Mouse (Mus musculus): ENCODE data around the gene Col16a1. TPM values are rescaled to one million over a fixed set of nuclear protein-coding genes. Genes with fewer than 3 reads are reported as not detected.

Col16a1 gene
- polyA plus RNA-seq, 1 experiment from 2014 or later, result 8.2 TPM

GRCm38 (mm10) chr4:130063191-130063590, 15.6 kb downstream of the Col16a1 start:
- no peak overlapping the region for H3K4me2 ChIP-seq (ENCODE audit: low read depth, severe bottlenecking)
- H3K27me3 ChIP-seq (ENCODE audit: control insufficient read depth, insufficient read depth, low read length), result no peaks in the 10 kb centered on the region
- H3K4me1 ChIP-seq (ENCODE audit: control insufficient read depth, insufficient read depth, low read length), result 0 out of 2 replicates have a peak, but pooled peaks cover 2% of the 10 kb centered on the region
- no peak overlapping the region for H3K27ac ChIP-seq (replicated peaks; ENCODE audit: low read depth, low read length)
- no peaks in the 10 kb centered on the region for H3K36me3 ChIP-seq (ENCODE audit: control insufficient read depth, insufficient read depth, low read length)
- ATAC-seq (ENCODE audit: insufficient number of reproducible peaks, low FRiP score, low TSS enrichment, low read depth) (no peak), DNase-seq (ENCODE audit: low spot score) (no peak)
- no peak overlapping the region for H3K9ac ChIP-seq (ENCODE audit: low read length)
- no peak overlapping the region for H3K4me3 ChIP-seq (ENCODE audit: low read depth, low read length)
- WGBS, result 50% methylated on average over 7 of the region's 7 CpGs
- H3K9me3 ChIP-seq (ENCODE audit: control insufficient read depth, low read length), result no peaks in the 10 kb centered on the region

- 0 out of 2 replicates have a peak, but pooled peaks cover 2% of the 10 kb centered on the region for H3K4me1 ChIP-seq (ENCODE audit: control insufficient read depth, insufficient read depth, low read length)
- WGBS, result 9% methylated on average over 8 of the region's 8 CpGs
- no peak overlapping the region for H3K27ac ChIP-seq (replicated peaks; ENCODE audit: low read depth, low read length)
- H3K9me3 ChIP-seq (ENCODE audit: control insufficient read depth, low read length), result no peaks in the 10 kb centered on the region
- H3K4me3 ChIP-seq (ENCODE audit: low read depth, low read length), result no peak overlapping the region
- peak; percentile 50 for DNase-seq (ENCODE audit: low spot score)
- no peak overlapping the region for H3K4me2 ChIP-seq (ENCODE audit: low read depth, severe bottlenecking)
- H3K9ac ChIP-seq (ENCODE audit: low read length), result no peak overlapping the region
- no peaks in the 10 kb centered on the region for H3K27me3 ChIP-seq (ENCODE audit: control insufficient read depth, insufficient read depth, low read length)
- H3K36me3 ChIP-seq (ENCODE audit: control insufficient read depth, insufficient read depth, low read length), result no peaks in the 10 kb centered on the region
- ATAC-seq (ENCODE audit: insufficient number of reproducible peaks, low FRiP score, low TSS enrichment, low read depth), result no peak
These were observed 19.2 kb downstream of the Col16a1 start for GRCm38 (mm10) chr4:130066816-130067215.

- no peak overlapping the region for H3K27ac ChIP-seq (replicated peaks; ENCODE audit: low read depth, low read length)
- no peak for DNase-seq (ENCODE audit: low spot score)
- H3K36me3 ChIP-seq (ENCODE audit: control insufficient read depth, insufficient read depth, low read length), result no peaks in the 10 kb centered on the region
- H3K4me1 ChIP-seq (ENCODE audit: control insufficient read depth, insufficient read depth, low read length), result no peaks in the 10 kb centered on the region
- 77% methylated on average over 3 of the region's 3 CpGs for WGBS
- no peak for ATAC-seq (ENCODE audit: insufficient number of reproducible peaks, low FRiP score, low TSS enrichment, low read depth)
- H3K27me3 ChIP-seq (ENCODE audit: control insufficient read depth, insufficient read depth, low read length), result no peaks in the 10 kb centered on the region
- no peak overlapping the region for H3K4me3 ChIP-seq (ENCODE audit: low read depth, low read length)
- no peak overlapping the region for H3K4me2 ChIP-seq (ENCODE audit: low read depth, severe bottlenecking)
- H3K9ac ChIP-seq (ENCODE audit: low read length), result no peak overlapping the region
- no peaks in the 10 kb centered on the region for H3K9me3 ChIP-seq (ENCODE audit: control insufficient read depth, low read length)
These were observed 22.9 kb downstream of the Col16a1 start for GRCm38 (mm10) chr4:130070523-130070922.

- no peak overlapping the region for H3K9ac ChIP-seq (ENCODE audit: low read length)
- WGBS, result 94% methylated on average over 2 of the region's 2 CpGs
- DNase-seq (ENCODE audit: low spot score) (no peak), ATAC-seq (ENCODE audit: insufficient number of reproducible peaks, low FRiP score, low TSS enrichment, low read depth) (no peak)
- H3K36me3 ChIP-seq (ENCODE audit: control insufficient read depth, insufficient read depth, low read length), result no peaks in the 10 kb centered on the region
- no peak overlapping the region for H3K4me3 ChIP-seq (ENCODE audit: low read depth, low read length)
- no peaks in the 10 kb centered on the region for H3K4me1 ChIP-seq (ENCODE audit: control insufficient read depth, insufficient read depth, low read length)
- H3K9me3 ChIP-seq (ENCODE audit: control insufficient read depth, low read length), result no peaks in the 10 kb centered on the region
- no peaks in the 10 kb centered on the region for H3K27me3 ChIP-seq (ENCODE audit: control insufficient read depth, insufficient read depth, low read length)
- no peak overlapping the region for H3K4me2 ChIP-seq (ENCODE audit: low read depth, severe bottlenecking)
- no peak overlapping the region for H3K27ac ChIP-seq (replicated peaks; ENCODE audit: low read depth, low read length)
These were observed 24.1 kb downstream of the Col16a1 start for GRCm38 (mm10) chr4:130071758-130072157.

- H3K36me3 ChIP-seq (ENCODE audit: control insufficient read depth, insufficient read depth, low read length), result no peaks in the 10 kb centered on the region
- H3K4me2 ChIP-seq (ENCODE audit: low read depth, severe bottlenecking), result no peak overlapping the region
- no peak for ATAC-seq (ENCODE audit: insufficient number of reproducible peaks, low FRiP score, low TSS enrichment, low read depth)
- no peak for DNase-seq (ENCODE audit: low spot score)
- no peak overlapping the region for H3K4me3 ChIP-seq (ENCODE audit: low read depth, low read length)
- 0 out of 2 replicates have a peak, but pooled peaks cover 7% of the 10 kb centered on the region for H3K27me3 ChIP-seq (ENCODE audit: control insufficient read depth, insufficient read depth, low read length)
- H3K4me1 ChIP-seq (ENCODE audit: control insufficient read depth, insufficient read depth, low read length), result no peaks in the 10 kb centered on the region
- H3K9me3 ChIP-seq (ENCODE audit: control insufficient read depth, low read length), result no peaks in the 10 kb centered on the region
- no peak overlapping the region for H3K9ac ChIP-seq (ENCODE audit: low read length)
- H3K27ac ChIP-seq (replicated peaks; ENCODE audit: low read depth, low read length), result no peak overlapping the region
- 82% methylated on average over 4 of the region's 4 CpGs for WGBS
These were observed 25.7 kb downstream of the Col16a1 start for GRCm38 (mm10) chr4:130073367-130073766.

- whole genome bisulfite sequencing, result 73% methylated on average over 17 of the region's 17 CpGs
These were observed 27.3 kb downstream of the Col16a1 start for GRCm38 (mm10) chr4:130074761-130075515.

GRCm38 (mm10) chr4:130076856-130077255, 29.2 kb downstream of the Col16a1 start:
- no peak for ATAC-seq (ENCODE audit: insufficient number of reproducible peaks, low FRiP score, low TSS enrichment, low read depth)
- Histone ChIP-seq H3K4me2 (ENCODE audit: low read depth, severe bottlenecking) (no peak overlapping the region), H3K4me3 (ENCODE audit: low read depth, low read length) (no peak overlapping the region), H3K36me3 (ENCODE audit: control insufficient read depth, insufficient read depth, low read length) (no peaks in the 10 kb centered on the region), H3K27ac (replicated peaks; ENCODE audit: low read depth, low read length) (no peak overlapping the region), H3K9me3 (ENCODE audit: control insufficient read depth, low read length) (no peaks in the 10 kb centered on the region), H3K27me3 (ENCODE audit: control insufficient read depth, insufficient read depth, low read length) (0 out of 2 replicates have a peak, but pooled peaks cover 9% of the 10 kb centered on the region), H3K9ac (ENCODE audit: low read length) (no peak overlapping the region), H3K4me1 (ENCODE audit: control insufficient read depth, insufficient read depth, low read length) (no peaks in the 10 kb centered on the region)
- 58% methylated on average over 8 of the region's 8 CpGs for WGBS
- no peak for DNase-seq (ENCODE audit: low spot score)

More at GRCm38 (mm10) chr4:130074761-130075515, 27.3 kb downstream of the Col16a1 start:
- H3K4me1 ChIP-seq (ENCODE audit: control insufficient read depth, insufficient read depth, low read length), result no peaks in the 10 kb centered on the region
- 0 out of 2 replicates have a peak, but pooled peaks cover 9% of the 10 kb centered on the region for H3K27me3 ChIP-seq (ENCODE audit: control insufficient read depth, insufficient read depth, low read length)
- ATAC-seq (ENCODE audit: insufficient number of reproducible peaks, low FRiP score, low TSS enrichment, low read depth) (no peak), DNase-seq (ENCODE audit: low spot score) (no peak)
- H3K9me3 ChIP-seq (ENCODE audit: control insufficient read depth, low read length), result no peaks in the 10 kb centered on the region
- no peak overlapping the region for H3K9ac ChIP-seq (ENCODE audit: low read length)
- H3K36me3 ChIP-seq (ENCODE audit: control insufficient read depth, insufficient read depth, low read length), result no peaks in the 10 kb centered on the region
- H3K4me3 ChIP-seq (ENCODE audit: low read depth, low read length), result no peak overlapping the region
- H3K4me2 ChIP-seq (ENCODE audit: low read depth, severe bottlenecking), result no peak overlapping the region
- no peak overlapping the region for H3K27ac ChIP-seq (replicated peaks; ENCODE audit: low read depth, low read length)

GRCm38 (mm10) chr4:130078816-130079485, 31.3 kb downstream of the Col16a1 start:
- Histone ChIP-seq H3K4me2 (ENCODE audit: low read depth, severe bottlenecking) (no peak overlapping the region), H3K9ac (ENCODE audit: low read length) (no peak overlapping the region), H3K4me1 (ENCODE audit: control insufficient read depth, insufficient read depth, low read length) (no peaks in the 10 kb centered on the region), H3K9me3 (ENCODE audit: control insufficient read depth, low read length) (no peaks in the 10 kb centered on the region), H3K4me3 (ENCODE audit: low read depth, low read length) (no peak overlapping the region), H3K27ac (replicated peaks; ENCODE audit: low read depth, low read length) (no peak overlapping the region), H3K27me3 (ENCODE audit: control insufficient read depth, insufficient read depth, low read length) (0 out of 2 replicates have a peak, but pooled peaks cover 9% of the 10 kb centered on the region), H3K36me3 (ENCODE audit: control insufficient read depth, insufficient read depth, low read length) (no peaks in the 10 kb centered on the region)
- DNase-seq (ENCODE audit: low spot score), result no peak
- WGBS, result 49% methylated on average over 17 of the region's 17 CpGs
- no peak for ATAC-seq (ENCODE audit: insufficient number of reproducible peaks, low FRiP score, low TSS enrichment, low read depth)

Measured in limb, embryonic 11.5 days (tissue).